8 mouse cellular contexts compared by ENCODE assay signal in the genomic region with DNA sequence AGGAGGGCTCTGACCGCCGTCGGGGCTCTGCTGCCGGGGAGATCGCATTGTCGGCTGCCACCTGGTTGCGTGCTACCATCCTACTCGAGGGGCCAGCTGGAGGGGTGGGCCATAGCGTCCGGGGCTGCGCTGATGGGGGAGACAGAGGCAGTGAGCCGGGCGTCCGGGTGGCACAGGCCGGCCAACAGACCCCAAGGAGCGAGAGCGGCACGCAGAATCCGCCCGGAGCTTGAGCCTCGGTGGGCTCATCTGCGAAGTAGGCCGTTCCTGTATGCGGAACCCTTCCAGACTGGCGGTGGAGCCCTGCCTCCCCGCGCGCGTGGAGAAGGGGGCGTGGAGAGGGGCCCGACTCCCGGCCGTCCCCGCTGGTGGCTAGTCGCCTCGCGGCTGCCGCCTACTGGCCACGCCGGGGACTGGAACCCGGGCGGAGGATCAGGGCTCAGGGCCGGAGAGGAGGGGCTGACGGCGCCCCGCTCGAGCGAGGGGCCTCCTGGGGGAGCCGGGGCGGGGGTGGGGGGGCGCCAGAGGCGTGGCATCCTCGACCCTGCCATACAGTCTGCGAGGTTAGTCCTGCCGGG. TPM values are rescaled to one million over a fixed set of nuclear protein-coding genes. Genes with fewer than 3 reads are reported as not detected.
DNase-seq lines count a peak whose midpoint lies in the region; ATAC-seq lines count a peak whose summit lies in the region.

No protein-coding gene starts in this region.

- 0% methylated on average over 34 of the region's 55 CpGs for WGBS in hindbrain, embryonic 16.5 days

- peak overlapping the region; percentile 79 for H3K4me3 ChIP-seq in hindbrain, embryonic 16.5 days (ENCODE audit: low read length)

- H3K9me3 ChIP-seq in hindbrain, embryonic 16.5 days (ENCODE audit: control insufficient read depth, low read length): no peaks in the 10 kb centered on the region

- no peaks in the 10 kb centered on the region for H3K36me3 ChIP-seq in hindbrain, embryonic 16.5 days (ENCODE audit: control insufficient read depth, insufficient read depth, low read length)

- peak overlapping the region; percentile 99 for H3K4me2 ChIP-seq in hindbrain, embryonic 16.5 days (ENCODE audit: low read length)

- peaks cover 12% of the 10 kb centered on the region for H3K4me1 ChIP-seq in hindbrain, embryonic 16.5 days (ENCODE audit: control insufficient read depth, insufficient read depth, low read depth, low read length)

- peak; percentile 91 for ATAC-seq in hindbrain, embryonic 16.5 days

- peak overlapping the region; percentile 96 for H3K27ac ChIP-seq in hindbrain, embryonic 16.5 days (ENCODE audit: low read depth, low read length)

- peak; percentile 94 for DNase-seq in ZHBTc4 (ENCODE audit: low read depth, low spot score)
- DNase-seq in cerebellum, postnatal 4 days (ENCODE audit: low spot score in 2 of 2): peak; percentile 96 to 98
- peak; percentile 91 for DNase-seq in gastrocnemius, adult 18-20 months (ENCODE audit: low spot score)
- DNase-seq in left cerebral cortex, adult 18-20 months (ENCODE audit: low spot score in 2 of 2): peak; percentile 83 to 85
- peak; percentile 95 to 97 for DNase-seq in lung, postnatal 4 days
- DNase-seq in retina, postnatal 1 day: peak; percentile 95
- DNase-seq in urinary bladder, adult 18-20 months (ENCODE audit: low spot score in 2 of 2): peak; percentile 85 to 86

- H3K9ac ChIP-seq in hindbrain, embryonic 16.5 days (ENCODE audit: low read depth, low read length): peak overlapping the region; percentile 86

- H3K27me3 ChIP-seq in hindbrain, embryonic 16.5 days (replicated peaks; ENCODE audit: control insufficient read depth, insufficient read depth, low read length): no peaks in the 10 kb centered on the region

RNA-seq across cellular contexts. Expression of gene Socs1, which starts 0.5 kb away (rescaled TPM):
- under 1 TPM; 0.21 to 0.52 TPM for total RNA-seq in gastrocnemius, adult 18-20 months (2021)
- 4.6 and 4.9 TPM in 2 replicates for polyA plus RNA-seq in hindbrain, embryonic 16.5 days (2015; fragmentation: Nextera tagmentation; extraction: Ambion mirVana)
- 1 to 10 TPM; 1.0 to 1.1 TPM for total RNA-seq in left cerebral cortex, adult 18-20 months (2021)

RNA-seq across cellular contexts. Expression of gene Tnp2, which starts 3.6 kb away (rescaled TPM):
- total RNA-seq in gastrocnemius, adult 18-20 months (2021): not detected
- 0.30 TPM in 1 of 2 replicates, not detected in the other for polyA plus RNA-seq in hindbrain, embryonic 16.5 days (2015; fragmentation: Nextera tagmentation; extraction: Ambion mirVana)
- not detected for total RNA-seq in left cerebral cortex, adult 18-20 months (2021)

RNA-seq across cellular contexts. Expression of gene Prm3, which starts 5.8 kb away (rescaled TPM):
- total RNA-seq in gastrocnemius, adult 18-20 months (2021): not detected
- not detected in 2 replicates for polyA plus RNA-seq in hindbrain, embryonic 16.5 days (2015; fragmentation: Nextera tagmentation; extraction: Ambion mirVana)
- not detected for total RNA-seq in left cerebral cortex, adult 18-20 months (2021)

RNA-seq across cellular contexts. Expression of gene Prm2, which starts 11.1 kb away (rescaled TPM):
- total RNA-seq in gastrocnemius, adult 18-20 months (2021): not detected
- polyA plus RNA-seq in hindbrain, embryonic 16.5 days (2015; fragmentation: Nextera tagmentation; extraction: Ambion mirVana): not detected in 2 replicates
- total RNA-seq in left cerebral cortex, adult 18-20 months (2021): not detected

RNA-seq across cellular contexts. Expression of gene Prm1, which starts 20.8 kb away (rescaled TPM):
- not detected for total RNA-seq in gastrocnemius, adult 18-20 months (2021)
- 0.51 TPM in 1 of 2 replicates, not detected in the other for polyA plus RNA-seq in hindbrain, embryonic 16.5 days (2015; fragmentation: Nextera tagmentation; extraction: Ambion mirVana)
- not detected for total RNA-seq in left cerebral cortex, adult 18-20 months (2021)

Comparison
In these comparisons a context has a peak if more than half of its experiments do, and no peak if none do; other contexts are left out.
1. Peak in every context shown above with its lines: DNase-seq, ATAC-seq, H3K4me3 ChIP-seq and H3K27ac ChIP-seq.